Mouse (Mus musculus) kidney, postnatal 0 days (tissue): Measurements from ENCODE around the gene Tiparp. TPM values are rescaled to one million over a fixed set of nuclear protein-coding genes. Genes with fewer than 3 reads are reported as not detected.

ENCODE experiments used
- ATAC-seq: fragments of 200-750 bp; cut with Nextera tagmentation; replicated peaks from 2 replicates; pipeline ENCODE4 v1.8.0; 2017; ENCODE audit warnings: low read depth, moderate number of reproducible peaks, moderate TSS enrichment, moderate library complexity; ENCODE audit not compliant: low FRiP score
- DNase-seq: peaks from one replicate; pipeline ENCODE4 v3.0.0-alpha.2; 2016; ENCODE audit warnings: low spot score
- H3K27ac ChIP-seq: fragments of 300-500 bp; sonication (generic); 2 replicates; pipeline ENCODE4 v1.5.1; 2014; ENCODE audit warnings: mild to moderate bottlenecking
- H3K27me3 ChIP-seq: fragments of 300-500 bp; sonication (generic); 2 replicates; pipeline ENCODE4 v1.6.1; 2014; ENCODE audit warnings: low read length, mixed read lengths; ENCODE audit not compliant: insufficient read depth
- H3K36me3 ChIP-seq: fragments of 300-500 bp; sonication (generic); 2 replicates; pipeline ENCODE4 v1.6.1; 2014; ENCODE audit warnings: low read length, mixed read lengths; ENCODE audit not compliant: insufficient read depth
- H3K4me1 ChIP-seq: fragments of 300-500 bp; sonication (generic); replicated peaks from 2 replicates; pipeline ENCODE4 v1.6.1; 2014; ENCODE audit warnings: antibody characterized with exemption, low read length, mixed read lengths; ENCODE audit not compliant: insufficient read depth
- H3K4me2 ChIP-seq: fragments of 300-500 bp; sonication (generic); 2 replicates; pipeline ENCODE4 v1.6.1; 2014; ENCODE audit warnings: mild to moderate bottlenecking, low read length, moderate library complexity, mixed read lengths
- H3K4me3 ChIP-seq: fragments of 300-500 bp; sonication (generic); replicated peaks from 2 replicates; pipeline ENCODE4 v1.5.1; 2014; ENCODE audit warnings: low read depth, low read length
- H3K9ac ChIP-seq: fragments of 300-500 bp; sonication (generic); 2 replicates; pipeline ENCODE4 v1.6.1; 2014; ENCODE audit warnings: low read depth, low read length
- H3K9me3 ChIP-seq: fragments of 300-500 bp; sonication (generic); replicated peaks from 2 replicates; pipeline ENCODE4 v1.6.1; 2016; ENCODE audit warnings: low read length, inconsistent platforms, mixed read lengths
- CTCF ChIP-seq: IDR thresholded peaks from 2 replicates; pipeline ENCODE4 v1.5.1; 2016; ENCODE audit warnings: antibody characterized with exemption, low read depth, mild to moderate bottlenecking, moderate library complexity
- WGBS: fragments of 180-500 bp; shearing (Covaris S2); extraction: QIAGEN DNeasy Blood & Tissue Kit; methylation state at CpG from one replicate; pipeline ENCODE4 v1.1.7; 2014; 5-methylcytosine and 5-hydroxymethylcytosine counted together
- polyA plus RNA-seq: library from polyadenylated mRNA; unstranded; fragments of >200 nt; fragmentation: Nextera tagmentation; extraction: Ambion mirVana; gene quantifications from 2 replicates; pipeline ENCODE4 v1.2.1, GENCODE M21; 2015

Tiparp gene
- polyA plus RNA-seq, 1 experiment from 2014 or later, result 17.5 TPM

DNA sequence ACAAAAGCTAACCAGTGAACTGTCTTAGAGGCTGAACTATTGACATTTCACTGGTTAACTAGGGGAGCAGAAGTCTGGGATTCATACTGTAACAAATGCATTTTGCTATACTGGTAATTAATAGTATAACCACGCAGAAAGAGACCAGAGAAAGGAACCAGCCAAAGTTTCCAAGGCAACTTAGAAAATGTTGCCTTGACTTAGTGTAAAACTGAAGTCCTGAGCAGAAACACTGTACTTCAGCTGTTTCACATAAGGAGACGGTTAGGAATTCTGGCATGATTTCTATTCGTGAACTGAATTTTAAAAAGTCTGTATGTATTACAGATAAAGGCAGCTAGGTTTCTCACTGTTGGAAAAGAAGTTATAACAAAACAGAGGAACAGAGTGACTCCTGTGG is 67.0 kb downstream of the Tiparp start:
- WGBS, result 72% methylated on average over 3 of the region's 3 CpGs
- H3K9me3 ChIP-seq, result no peaks in the 10 kb centered on the region
- no peak overlapping the region for H3K4me3 ChIP-seq
- no peaks in the 10 kb centered on the region for H3K27me3 ChIP-seq
- no peak for DNase-seq
- no peak for TF ChIP-seq CTCF
- no peak overlapping the region for H3K4me2 ChIP-seq
- H3K36me3 ChIP-seq, result no peaks in the 10 kb centered on the region
- H3K4me1 ChIP-seq, result no peaks in the 10 kb centered on the region
- no peak for ATAC-seq
- no peak overlapping the region for H3K9ac ChIP-seq
- H3K27ac ChIP-seq, result no peak overlapping the region

DNA sequence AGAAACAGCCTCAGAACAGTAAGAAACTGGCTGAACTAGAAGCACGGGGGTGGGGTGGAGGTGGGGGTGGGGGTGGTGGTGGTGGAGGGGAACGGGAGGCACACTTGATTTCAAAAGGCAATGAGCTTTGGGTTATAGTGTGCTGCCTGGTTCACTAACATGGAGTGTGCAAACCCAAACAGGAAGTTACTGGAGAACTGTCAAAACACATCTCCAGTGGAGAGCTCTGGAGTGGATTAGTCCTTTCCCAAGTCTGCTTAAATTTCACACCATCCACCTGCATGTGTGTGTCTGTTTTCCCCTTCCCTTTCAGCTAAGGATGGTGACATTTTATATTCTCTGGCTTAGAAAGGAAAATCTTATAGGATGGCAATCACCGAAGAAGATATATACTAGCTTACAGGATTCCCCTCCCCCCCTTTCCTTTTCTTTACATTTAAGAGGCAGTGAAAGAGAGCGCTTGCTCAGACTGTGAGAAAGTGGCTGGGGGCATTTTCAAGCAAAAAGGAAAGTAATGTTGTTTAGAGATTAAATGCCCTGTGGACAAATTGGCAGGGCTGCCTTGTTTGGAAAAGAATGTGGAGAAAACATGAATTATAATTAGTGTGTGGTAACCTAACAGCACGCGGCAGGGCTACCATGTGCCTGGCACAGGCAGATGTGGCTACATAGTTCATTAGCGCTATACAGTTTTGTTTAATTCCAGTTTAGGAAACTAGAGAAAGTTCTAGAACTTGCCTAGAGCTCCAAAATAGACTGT is 70.0 kb downstream of the Tiparp start:
- DNase-seq (no peak), ATAC-seq (no peak)
- H3K4me3 ChIP-seq, result no peak overlapping the region
- H3K4me2 ChIP-seq, result no peak overlapping the region
- H3K9me3 ChIP-seq, result no peaks in the 10 kb centered on the region
- no peak overlapping the region for H3K27ac ChIP-seq
- WGBS, result 56% methylated on average over 7 of the region's 7 CpGs
- H3K27me3 ChIP-seq, result no peaks in the 10 kb centered on the region
- H3K9ac ChIP-seq, result no peak overlapping the region
- no peak for TF ChIP-seq CTCF
- H3K4me1 ChIP-seq, result no peaks in the 10 kb centered on the region
- H3K36me3 ChIP-seq, result no peaks in the 10 kb centered on the region

DNA sequence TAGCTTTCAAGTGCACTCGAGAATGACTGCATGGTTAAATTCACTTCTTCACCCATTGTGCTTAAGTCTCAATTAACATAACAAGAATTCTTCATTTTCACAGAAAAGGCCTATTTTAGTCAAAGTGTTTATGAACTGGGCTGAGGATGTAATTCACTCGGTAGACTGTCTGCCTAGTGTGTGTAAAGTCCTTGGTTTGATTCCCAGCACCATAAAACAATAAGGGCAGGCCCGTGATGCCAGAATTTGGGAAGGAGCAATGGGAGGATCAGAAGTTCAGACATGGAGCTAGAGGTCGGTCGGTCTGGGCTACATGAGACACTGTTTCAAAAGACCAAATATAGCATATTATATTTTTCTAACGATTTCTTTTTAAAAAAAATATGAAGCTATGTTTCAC is 70.9 kb downstream of the Tiparp start:
- Histone ChIP-seq H3K9me3 (no peaks in the 10 kb centered on the region), H3K9ac (no peak overlapping the region), H3K4me1 (no peaks in the 10 kb centered on the region), H3K36me3 (no peaks in the 10 kb centered on the region), H3K4me3 (no peak overlapping the region), H3K27ac (no peak overlapping the region), H3K4me2 (no peak overlapping the region), H3K27me3 (no peaks in the 10 kb centered on the region)
- 79% methylated on average over 6 of the region's 6 CpGs for WGBS
- TF ChIP-seq CTCF, result no peak
- no peak for DNase-seq
- ATAC-seq, result no peak

DNA sequence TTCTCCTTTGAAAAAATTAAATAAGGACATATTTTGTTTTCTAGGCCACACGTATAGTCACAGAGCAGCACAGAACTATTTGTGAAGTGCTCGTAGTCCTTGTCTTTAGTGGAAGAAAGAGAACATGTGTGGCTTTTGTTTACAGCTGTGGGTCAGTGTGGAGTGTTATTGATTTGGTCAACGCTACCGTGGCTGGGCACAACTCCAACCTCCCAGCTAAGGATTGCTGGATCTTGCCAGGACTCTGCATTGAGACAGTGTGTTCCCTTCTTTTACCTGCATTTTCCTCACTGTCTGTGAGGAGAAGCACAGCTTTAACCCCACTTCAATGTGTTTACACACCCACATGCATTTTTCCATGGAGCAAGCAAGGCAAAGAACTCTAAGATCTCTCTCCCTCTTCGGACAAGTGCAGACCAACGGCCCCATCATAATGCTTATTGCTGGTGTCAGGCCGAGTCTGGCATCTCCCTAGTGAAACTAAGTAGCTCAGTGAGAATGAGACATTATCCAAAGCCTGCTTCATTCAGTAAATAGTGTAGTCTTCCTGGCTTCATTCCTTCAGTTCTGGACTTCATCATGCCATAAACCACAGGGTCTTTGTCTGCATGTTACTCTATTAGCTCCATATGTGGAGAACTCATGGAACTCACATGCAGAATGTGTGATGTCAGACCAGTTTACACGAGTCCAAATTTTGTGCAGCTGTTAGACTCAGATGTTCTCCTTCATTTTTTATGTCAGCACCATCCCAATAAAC is 73.3 kb downstream of the Tiparp start:
- no peak for TF ChIP-seq CTCF

DNA sequence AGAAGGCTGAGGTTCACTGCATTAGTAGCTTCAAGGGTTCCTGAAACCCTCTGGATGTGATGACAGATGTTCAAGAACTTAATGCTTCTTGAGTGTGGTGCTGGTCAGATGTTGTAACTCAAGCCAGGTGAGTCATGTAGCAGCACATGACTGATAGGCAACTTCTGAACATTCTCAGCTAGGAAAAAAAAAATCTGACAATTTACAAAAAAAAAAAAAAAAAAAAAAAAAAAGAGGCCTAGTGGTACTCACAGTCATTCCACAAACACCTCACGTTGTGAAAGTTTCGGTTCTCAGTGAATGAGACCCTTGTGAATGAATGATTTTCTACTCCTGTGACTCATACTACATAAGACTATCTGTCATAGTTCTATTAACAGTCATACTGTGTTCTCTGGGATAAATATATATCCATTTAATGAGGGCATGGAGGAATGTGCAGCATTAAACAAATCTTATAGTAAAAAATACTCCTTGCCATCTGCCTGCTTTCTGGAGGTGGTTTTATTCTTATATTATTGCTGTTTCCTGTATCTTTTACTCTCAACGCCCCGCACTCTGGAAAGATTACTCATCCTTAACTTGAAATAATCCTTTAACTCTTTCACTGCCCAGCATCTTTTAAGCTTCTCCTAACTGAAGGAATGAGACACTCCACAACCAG is 75.3 kb downstream of the Tiparp start:
- Histone ChIP-seq H3K4me1 (no peaks in the 10 kb centered on the region), H3K9me3 (no peaks in the 10 kb centered on the region), H3K36me3 (no peaks in the 10 kb centered on the region), H3K27ac (no peak overlapping the region), H3K27me3 (no peaks in the 10 kb centered on the region), H3K9ac (no peak overlapping the region), H3K4me2 (no peak overlapping the region), H3K4me3 (no peak overlapping the region)
- DNase-seq, result no peak
- ATAC-seq, result no peak
- 46% methylated on average over 4 of the region's 4 CpGs for WGBS
- no peak for TF ChIP-seq CTCF

More for the DNA sequence above, 73.3 kb downstream of the Tiparp start:
- DNase-seq, result no peak
- H3K27ac ChIP-seq, result no peak overlapping the region
- H3K27me3 ChIP-seq, result no peaks in the 10 kb centered on the region
- H3K4me1 ChIP-seq, result no peaks in the 10 kb centered on the region
- no peak for ATAC-seq
- no peaks in the 10 kb centered on the region for H3K36me3 ChIP-seq
- no peaks in the 10 kb centered on the region for H3K9me3 ChIP-seq
- no peak overlapping the region for H3K4me3 ChIP-seq
- no peak overlapping the region for H3K4me2 ChIP-seq
- 73% methylated on average over 8 of the region's 8 CpGs for WGBS
- H3K9ac ChIP-seq, result no peak overlapping the region

Other genes starting within 250 kb of the Tiparp start
- gene Ssr3, start 135.8 kb upstream of the Tiparp start, polyA plus RNA-seq, result 255 and 275 TPM in 2 replicates
- 6.9 and 7.1 TPM in 2 replicates for gene Lekr1, start 137.8 kb downstream of the Tiparp start, polyA plus RNA-seq